Mouse (Mus musculus): Measurements from ENCODE around the gene Chd2. TPM values are rescaled to one million over a fixed set of nuclear protein-coding genes. Genes with fewer than 3 reads are reported as not detected.

The Chd2 gene
- total RNA-seq, 1 experiment from 2014 or later = 50.0 TPM

GRCm38 (mm10) chr7:73435685-73436084 lies 105.9 kb downstream of the Chd2 start:
- no peak for DNase-seq

- no peak for DNase-seq
Observed at GRCm38 (mm10) chr7:73434336-73434677, 107.3 kb downstream of the Chd2 start.

- no peak for DNase-seq
Observed at GRCm38 (mm10) chr7:73433637-73434335, 107.8 kb downstream of the Chd2 start.

GRCm38 (mm10) chr7:73428525-73428924 lies 113.1 kb downstream of the Chd2 start:
- no peak for DNase-seq

- DNase-seq = no peak
Observed at GRCm38 (mm10) chr7:73427794-73428193, 113.8 kb downstream of the Chd2 start.

- DNase-seq = no peak
Observed at GRCm38 (mm10) chr7:73426752-73427386, 114.8 kb downstream of the Chd2 start.

GRCm38 (mm10) chr7:73426235-73426634 lies 115.4 kb downstream of the Chd2 start:
- no peak for DNase-seq

- no peak for DNase-seq
Observed at GRCm38 (mm10) chr7:73425451-73425850, 116.2 kb downstream of the Chd2 start.

- DNase-seq = no peak
Observed at GRCm38 (mm10) chr7:73424705-73425104, 116.9 kb downstream of the Chd2 start.

- DNase-seq = no peak
Observed at GRCm38 (mm10) chr7:73424243-73424642, 117.4 kb downstream of the Chd2 start.

- peak; percentile 39 for DNase-seq
Observed at GRCm38 (mm10) chr7:73423236-73423635, 118.4 kb downstream of the Chd2 start.

- DNase-seq = peak; percentile 58
Observed at GRCm38 (mm10) chr7:73422223-73423113, 119.2 kb downstream of the Chd2 start.

- DNase-seq = no peak
Observed at GRCm38 (mm10) chr7:73421278-73422015, 120.2 kb downstream of the Chd2 start.

- DNase-seq = no peak
Observed at GRCm38 (mm10) chr7:73420827-73421226, 120.8 kb downstream of the Chd2 start.

- DNase-seq = no peak
Observed at GRCm38 (mm10) chr7:73419375-73419774, 122.3 kb downstream of the Chd2 start.

- DNase-seq = no peak
Observed at GRCm38 (mm10) chr7:73414192-73414591, 127.4 kb downstream of the Chd2 start.

- no peak for DNase-seq
Observed at GRCm38 (mm10) chr7:73412419-73412818, 129.2 kb downstream of the Chd2 start.

- DNase-seq = no peak
Observed at GRCm38 (mm10) chr7:73411986-73412385, 129.6 kb downstream of the Chd2 start.

- DNase-seq = no peak
Observed at GRCm38 (mm10) chr7:73411523-73411922, 130.1 kb downstream of the Chd2 start.

GRCm38 (mm10) chr7:73405550-73405949 lies 136.1 kb downstream of the Chd2 start:
- no peak for DNase-seq

- DNase-seq = no peak
Observed at GRCm38 (mm10) chr7:73403538-73403937, 138.1 kb downstream of the Chd2 start.

GRCm38 (mm10) chr7:73402671-73403070 lies 139.0 kb downstream of the Chd2 start:
- DNase-seq = no peak

Measured in adrenal gland, postnatal 25 days (tissue).